Mouse (Mus musculus) thymus, adult 2 months (tissue): ENCODE data around the gene Plekhg3.

Experiments used
- CTCF ChIP-seq: fragments of 200-500 bp; IDR thresholded peaks from 2 replicates; pipeline ENCODE4 v1.5.1; 2012; ENCODE audit warnings: mild to moderate bottlenecking, control low read depth, low read length, moderate library complexity, borderline replicate concordance; ENCODE audit not compliant: control insufficient read depth, poor library complexity, insufficient read depth; ENCODE audit errors: extremely low read depth
- POLR2A ChIP-seq: fragments of 200-500 bp; IDR thresholded peaks from 2 replicates; pipeline ENCODE4 v1.6.1; 2012; ENCODE audit warnings: mild to moderate bottlenecking, low read length, control low read depth, moderate library complexity; ENCODE audit not compliant: control insufficient read depth, poor library complexity, insufficient read depth; ENCODE audit errors: extremely low read depth

DNA sequence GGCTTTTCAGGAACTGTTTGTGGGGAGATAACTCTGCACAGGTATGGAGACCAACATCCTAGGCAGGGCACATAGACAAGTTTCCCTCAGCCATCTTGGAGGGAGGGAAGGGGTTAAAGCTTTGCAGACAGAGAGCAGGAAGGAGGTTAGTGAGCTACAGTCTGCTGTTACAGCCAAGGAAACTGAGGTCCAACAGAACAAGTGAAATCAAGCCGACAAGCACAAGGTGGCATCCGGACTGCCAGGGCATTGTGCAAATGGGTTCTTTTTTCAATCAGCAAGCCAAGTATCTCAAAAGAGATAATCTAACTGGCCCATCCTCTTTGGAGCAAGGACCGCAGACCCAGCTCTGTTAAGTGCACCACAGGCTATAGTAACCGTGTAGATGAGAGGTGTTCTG lies 35.3 kb upstream of the Plekhg3 start:
- no peak for TF ChIP-seq POLR2A
- TF ChIP-seq CTCF: no peak
